Mouse (Mus musculus) thymus, postnatal 36 days (tissue): ENCODE data around the gene Grhpr.
"Not testable (repeated sequence)": the region's sequence is repeated elsewhere in the genome, so short reads cannot be mapped to it uniquely, and the experiment has no call there.

Experiments
- DNase-seq, 2 experiments: peaks; one replicate each; pipeline ENCODE4 v3.0.0; 2022; ENCODE audit warnings: mixed read lengths in 2 of 2

The Grhpr gene

DNA sequence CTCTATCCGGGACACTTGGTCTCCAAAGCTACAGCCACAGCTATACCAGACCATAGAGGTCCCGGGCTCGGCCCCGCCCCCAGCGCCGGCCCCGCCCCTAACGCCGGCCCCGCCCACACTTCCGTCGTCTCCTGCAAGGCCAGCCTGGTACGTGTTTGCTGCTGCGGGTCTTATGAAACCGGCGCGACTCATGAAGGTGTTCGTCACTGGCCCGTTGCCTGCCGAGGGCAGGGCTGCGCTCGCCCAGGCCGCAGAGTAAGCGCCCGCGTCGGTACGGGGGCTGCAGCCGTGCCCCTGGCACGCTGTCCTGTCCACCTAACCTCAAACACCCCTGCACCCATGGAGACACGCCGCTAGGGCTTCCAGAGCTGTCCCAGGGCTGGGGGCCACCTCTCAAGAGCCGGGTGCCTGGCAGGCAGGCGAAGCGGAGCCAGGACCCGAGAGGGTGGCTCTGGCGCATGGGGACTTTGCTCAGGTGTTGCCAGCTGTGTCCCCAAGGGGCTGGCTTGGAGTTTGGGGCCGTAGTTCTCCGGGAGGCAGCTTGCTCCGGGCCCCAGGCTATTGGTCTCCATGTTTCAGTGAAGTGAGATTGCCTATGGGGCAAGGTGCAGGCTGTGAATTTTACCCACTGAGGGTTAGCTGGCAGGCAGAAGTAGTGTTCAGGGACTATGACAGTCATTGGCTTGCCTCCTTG, at the start of gene Grhpr:
Grhpr (plus strand) TSS at position 116 of the 694 bp plus-strand sequence.
- DNase-seq = peak; percentile 81 to 82

- DNase-seq = no peak
These were observed 49.5 kb upstream of the Grhpr start for GRCm38 (mm10) chr4:44931732-44932131.

- no peak for DNase-seq
These were observed 42.5 kb upstream of the Grhpr start for GRCm38 (mm10) chr4:44938359-44939340.

DNA sequence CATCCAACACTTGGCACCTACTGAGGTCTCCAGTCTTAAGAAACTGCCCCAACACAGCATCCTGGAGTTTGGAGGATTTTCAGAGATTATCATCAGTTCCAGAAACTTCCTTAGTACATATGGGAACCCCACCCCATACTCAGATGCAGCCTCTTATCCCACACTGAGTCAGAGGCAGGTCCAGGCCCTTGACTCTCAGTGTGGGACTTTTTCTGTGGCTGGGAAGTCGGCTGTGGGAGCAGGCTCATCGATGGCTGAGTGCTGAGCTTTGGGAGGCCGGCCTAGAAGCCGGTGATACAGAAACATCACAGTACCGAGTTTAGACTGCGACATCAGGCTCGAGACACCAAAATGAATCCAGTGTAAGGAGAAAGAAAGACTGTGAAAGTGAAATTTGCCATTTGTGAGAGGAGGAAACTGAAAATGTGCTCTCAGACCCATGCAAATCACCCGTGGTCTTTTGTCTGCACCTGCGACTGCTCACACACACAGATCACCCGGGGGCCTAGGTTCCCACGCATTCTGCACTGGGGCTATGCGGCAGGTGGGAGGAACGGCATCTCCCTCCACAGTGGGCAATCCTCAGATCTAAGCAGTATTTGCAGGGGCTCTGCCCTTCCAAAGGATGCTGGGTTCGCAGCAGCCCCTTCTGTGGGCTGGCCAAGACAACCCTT, 41.5 kb upstream of the Grhpr start:
- no peak for DNase-seq

DNA sequence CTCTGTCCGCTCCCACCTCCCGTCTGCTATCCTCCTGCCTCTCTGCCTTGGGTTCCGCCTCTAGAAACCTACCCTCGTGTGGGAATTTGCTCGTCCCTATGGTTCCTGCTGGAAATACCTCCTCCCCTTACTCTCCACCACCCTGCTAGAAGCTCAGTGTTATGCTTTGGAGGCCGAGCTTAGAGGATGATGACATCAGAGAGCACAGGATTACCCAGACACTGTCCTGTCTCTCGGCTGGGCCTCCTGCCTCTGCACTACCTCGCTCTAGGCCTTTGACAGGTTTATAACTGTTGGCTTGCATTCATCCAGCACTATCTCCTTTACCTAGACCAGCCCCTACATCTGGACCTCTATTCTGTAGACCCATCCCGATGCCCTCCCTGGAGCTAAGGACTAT, 40.9 kb upstream of the Grhpr start:
- no peak for DNase-seq

DNA sequence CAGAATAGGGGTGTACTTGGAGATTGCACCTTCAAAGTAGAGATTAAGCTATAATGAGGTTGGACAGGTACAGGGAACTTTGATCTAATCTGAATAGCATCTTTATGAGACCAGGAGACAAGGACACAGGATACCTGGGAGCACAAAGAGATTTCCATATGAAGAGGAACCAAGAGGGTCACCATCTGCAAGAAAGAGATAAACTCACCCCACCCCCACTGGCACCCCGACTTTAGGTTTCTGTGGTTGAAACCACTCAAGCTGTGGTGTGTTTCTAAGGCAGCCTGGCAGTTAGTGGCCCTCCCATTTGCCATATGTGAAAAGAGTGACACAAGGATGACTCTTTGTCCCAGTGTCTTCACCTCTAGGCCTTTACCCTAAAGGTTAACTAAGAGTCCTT, 39.0 kb upstream of the Grhpr start:
- DNase-seq = no peak

DNA sequence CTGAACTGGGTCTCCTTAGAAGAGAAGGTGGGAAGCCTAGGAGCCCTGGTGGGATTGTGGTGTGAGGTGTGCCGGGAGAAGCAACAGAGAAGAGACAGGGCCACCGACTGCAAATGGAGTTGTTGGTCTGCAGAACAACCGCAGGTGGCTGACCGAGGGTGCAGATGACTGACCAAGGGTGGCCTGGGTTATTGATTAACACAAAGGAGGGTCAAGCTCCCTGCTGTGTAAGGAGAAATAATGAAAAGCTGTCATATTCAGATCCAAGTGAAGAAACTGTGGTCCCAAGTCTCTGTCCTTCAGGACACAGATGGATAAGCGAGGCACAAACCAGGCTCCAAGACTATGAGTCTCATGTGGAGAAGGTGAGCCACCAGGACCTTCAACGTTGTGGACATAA, 37.7 kb upstream of the Grhpr start:
- no peak for DNase-seq

DNA sequence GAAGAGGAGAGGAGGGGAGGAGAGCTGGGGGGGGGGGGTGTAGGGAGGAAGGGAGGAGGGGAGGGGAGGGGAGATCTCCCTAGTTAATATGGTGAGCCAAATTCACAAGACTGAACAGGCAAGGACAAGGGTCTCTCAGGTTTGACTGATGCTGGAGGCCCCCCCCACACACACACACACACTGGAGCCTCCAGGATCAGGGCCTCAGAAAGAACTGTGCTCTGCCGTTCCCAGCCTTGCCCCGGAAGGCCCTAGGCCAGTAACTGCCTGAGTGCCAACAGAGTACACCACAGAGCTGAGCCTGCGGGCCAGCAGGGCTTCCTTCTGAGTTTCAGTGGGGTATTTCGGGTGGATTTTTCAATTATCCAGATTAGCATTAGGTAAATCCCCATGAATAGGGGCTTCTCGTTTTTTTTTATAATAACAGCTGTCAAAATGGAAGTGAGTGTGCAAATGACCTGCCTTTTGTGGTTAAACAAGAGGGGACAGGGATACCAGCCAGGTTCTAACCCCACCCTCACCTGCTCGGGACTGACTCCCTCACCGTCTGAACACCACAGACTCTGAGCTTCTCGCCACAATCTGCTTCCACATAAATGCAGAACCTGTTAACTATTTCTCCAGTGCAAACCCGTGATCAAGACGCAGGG, 36.6 kb upstream of the Grhpr start:
- DNase-seq = no peak

GRCm38 (mm10) chr4:44946126-44946525, 35.1 kb upstream of the Grhpr start:
- not testable (repeated sequence) for DNase-seq

GRCm38 (mm10) chr4:44947464-44947863, 33.7 kb upstream of the Grhpr start:
- no peak for DNase-seq

GRCm38 (mm10) chr4:44948314-44948713, 32.9 kb upstream of the Grhpr start:
- DNase-seq = no peak

GRCm38 (mm10) chr4:44953041-44953440, 28.2 kb upstream of the Grhpr start:
- no peak for DNase-seq

DNA sequence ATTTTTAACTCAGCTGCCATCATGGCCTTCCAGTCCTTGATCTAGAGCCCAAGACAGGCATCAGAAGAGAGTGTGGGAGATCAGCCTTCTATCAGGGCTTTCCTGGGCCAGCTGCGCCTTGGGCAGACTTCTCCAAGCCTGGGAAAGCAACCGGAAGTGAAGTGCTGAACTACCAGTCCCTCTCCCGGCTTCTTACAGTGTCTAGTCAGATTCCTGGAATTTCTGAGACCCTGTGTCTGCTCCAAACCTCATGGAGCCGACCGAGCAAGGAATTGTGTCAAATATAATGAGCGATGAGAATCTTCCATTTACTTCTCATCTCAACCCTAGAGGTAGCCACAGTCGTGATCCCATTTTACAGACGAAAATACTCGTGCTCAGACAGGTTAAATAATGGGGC, 22.4 kb upstream of the Grhpr start:
- no peak for DNase-seq

DNA sequence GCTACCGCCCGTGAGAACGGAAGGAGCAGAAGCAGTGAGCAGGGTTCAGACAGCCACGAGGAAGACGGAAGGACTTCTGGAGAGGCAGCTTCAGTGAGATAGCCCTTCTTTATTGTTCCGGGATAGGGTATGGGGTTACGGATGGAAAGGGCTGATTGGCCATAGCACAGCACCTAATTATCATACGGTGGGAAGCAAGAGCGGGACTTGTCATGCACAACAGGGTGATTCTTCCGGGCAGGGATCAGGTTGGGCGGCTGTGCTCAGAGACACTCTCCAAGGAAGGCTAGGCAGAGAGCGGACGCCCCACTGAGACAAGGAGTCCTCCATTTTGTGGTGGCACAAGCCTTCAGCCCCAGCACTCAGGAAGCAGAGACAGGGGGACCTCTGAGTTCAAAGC, 22.0 kb upstream of the Grhpr start:
- DNase-seq = no peak

DNA sequence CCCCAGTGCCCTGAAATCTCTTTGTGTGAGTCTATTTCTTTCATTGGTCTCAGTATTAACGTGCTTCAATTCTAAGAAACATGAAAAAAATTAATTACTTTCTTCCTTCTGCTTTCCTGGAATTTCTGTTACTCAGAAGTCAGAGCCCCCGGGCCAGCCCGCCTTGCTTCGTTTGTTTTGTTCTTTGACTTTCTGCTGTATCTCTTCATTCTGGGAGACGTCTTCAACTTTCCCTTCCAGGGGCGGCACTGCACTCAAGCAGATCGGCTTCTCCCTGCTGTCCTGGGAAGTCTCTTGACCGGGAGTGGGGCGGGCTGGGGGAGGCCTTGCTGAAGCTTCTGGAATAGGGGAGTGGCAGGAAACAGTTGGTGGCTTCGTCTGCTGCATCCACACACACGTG, 18.0 kb upstream of the Grhpr start:
- DNase-seq = no peak

DNA sequence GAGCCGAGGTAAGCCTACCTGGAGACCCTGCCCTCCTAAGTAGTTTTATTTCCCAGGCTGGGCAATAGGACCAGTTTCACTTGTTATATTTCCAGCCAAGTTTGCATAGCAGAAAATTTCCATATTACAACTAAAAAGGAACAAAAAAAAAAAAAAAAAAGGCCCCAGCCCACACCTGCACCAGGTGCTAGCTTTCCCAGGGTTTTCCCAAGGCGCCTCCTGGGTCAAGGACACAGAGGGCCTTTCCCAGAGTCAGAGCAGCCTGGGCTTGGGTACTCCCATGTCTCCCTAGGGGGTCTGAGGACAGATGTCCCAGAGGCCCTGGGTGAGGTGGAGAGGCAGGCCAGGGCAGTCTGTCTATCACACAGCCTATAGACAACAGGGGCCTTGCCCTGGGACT, 16.0 kb upstream of the Grhpr start:
- DNase-seq = no peak

- no peak for DNase-seq
These were observed 15.5 kb upstream of the Grhpr start for GRCm38 (mm10) chr4:44965736-44966135.

DNA sequence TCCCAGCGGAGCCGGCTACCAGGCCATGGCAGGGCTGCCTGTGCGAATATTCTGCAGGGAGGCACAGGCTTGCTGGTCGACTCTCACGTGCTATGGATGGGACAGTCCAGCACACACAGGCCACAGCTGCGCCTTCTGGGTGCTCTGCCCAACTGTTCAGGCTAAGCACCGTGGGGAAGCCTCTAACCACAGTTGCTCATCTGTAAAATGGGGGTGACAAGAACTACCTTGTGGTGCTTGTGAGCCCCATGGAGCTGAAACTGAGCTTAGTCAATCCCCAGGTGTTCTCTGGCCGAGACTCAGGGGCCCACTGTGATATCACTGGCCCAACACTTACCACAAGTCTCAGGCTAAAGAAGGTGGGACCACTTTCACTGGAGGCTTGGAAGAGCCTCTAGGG, 13.8 kb upstream of the Grhpr start:
- DNase-seq = no peak

DNA sequence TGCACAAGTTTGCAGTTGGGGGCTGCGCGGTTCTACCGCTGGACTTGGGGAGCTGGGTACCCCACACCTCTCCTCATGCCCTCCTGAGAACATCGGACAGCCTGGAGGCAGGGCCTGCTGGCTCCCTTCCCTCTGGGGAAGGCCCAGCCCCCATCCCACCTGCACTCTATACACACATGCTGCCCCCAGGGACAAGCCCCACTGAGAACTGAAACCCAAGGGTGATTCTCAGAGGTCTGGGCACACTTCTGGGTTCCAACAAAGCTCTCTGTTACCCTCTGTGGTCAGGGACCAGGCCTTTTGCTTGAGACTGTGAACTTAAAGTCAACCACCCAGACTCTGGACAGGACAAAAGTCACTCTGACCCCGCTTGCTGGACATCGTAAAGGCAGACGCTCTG, 11.1 kb upstream of the Grhpr start:
- no peak for DNase-seq

DNA sequence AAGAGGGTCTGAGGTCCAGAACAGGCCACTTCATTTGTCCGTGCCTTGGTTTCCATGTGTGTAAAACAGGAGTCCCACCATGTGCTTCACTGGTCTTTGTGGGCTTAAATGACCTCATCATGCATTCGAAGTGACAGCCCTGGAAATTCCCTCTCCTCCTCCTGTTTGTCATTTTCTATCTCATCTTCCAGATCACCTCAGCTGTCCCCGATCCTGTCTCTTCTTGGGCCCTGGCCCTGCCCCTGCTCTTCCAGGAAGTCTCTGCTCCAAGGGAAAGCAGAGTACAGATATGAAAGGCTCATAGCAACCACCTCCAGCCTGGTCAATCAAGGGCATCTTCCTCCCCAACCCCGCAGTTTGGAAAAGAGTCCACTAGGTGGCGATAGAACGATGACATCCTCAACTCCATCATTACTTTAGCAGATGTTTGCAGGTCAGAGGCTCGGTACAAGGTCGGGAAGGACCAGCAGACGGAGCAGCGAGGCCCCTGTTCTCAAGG, 10.5 kb upstream of the Grhpr start:
- DNase-seq = peak; percentile 22 to 35

DNA sequence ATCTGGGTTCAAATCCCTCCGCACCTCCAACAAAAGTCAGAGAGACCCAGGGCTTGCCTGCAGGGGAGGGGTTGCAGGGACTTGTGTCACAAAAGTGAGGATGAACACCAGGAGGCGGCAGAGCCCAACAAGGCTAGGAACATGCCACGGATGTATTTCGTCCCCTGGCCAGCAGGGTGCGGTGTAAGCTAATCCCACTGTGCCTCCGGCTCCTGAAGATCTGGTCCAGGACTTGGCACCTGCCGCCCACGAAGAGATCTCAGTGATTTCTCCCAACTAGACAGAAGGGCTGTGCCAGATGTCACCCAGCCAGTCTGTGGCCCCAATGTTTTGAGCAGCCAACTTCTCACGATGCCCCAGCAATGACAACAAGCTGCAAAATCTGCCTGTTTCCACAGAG, 7.7 kb upstream of the Grhpr start:
- peak; percentile 89 to 93 for DNase-seq

GRCm38 (mm10) chr4:44973871-44974270, 7.3 kb upstream of the Grhpr start:
- DNase-seq = no peak

DNA sequence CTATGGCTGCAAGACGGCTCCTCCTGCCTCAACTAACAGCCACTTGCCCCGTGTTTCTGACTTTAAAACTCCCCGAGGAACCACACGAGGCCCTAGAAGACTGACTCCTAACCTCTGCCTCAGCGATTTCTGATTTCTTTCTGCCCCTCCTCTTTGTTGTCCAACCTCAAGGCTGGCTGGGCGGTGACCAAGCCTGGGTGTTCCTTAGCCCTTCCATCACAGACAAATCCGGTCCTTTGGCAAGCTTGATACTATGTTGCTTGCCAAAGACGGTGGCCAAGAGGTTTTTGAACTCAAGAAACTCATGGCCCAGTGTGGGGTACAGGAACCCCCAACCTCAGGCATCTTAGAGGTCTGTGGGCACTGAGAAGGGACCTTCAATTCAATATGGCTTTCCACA, 6.9 kb upstream of the Grhpr start:
- no peak for DNase-seq
